Mouse (Mus musculus) testis, adult 2 months (tissue): Measurements from ENCODE around the gene Pmis2. TPM values are rescaled to one million over a fixed set of nuclear protein-coding genes. Genes with fewer than 3 reads are reported as not detected.

Source experiments
- H3K27ac ChIP-seq: fragments of 200-500 bp; 2 replicates; pipeline ENCODE4 v1.5.1; 2012; ENCODE audit warnings: low read depth, low read length; ENCODE audit not compliant: control insufficient read depth, insufficient read depth
- H3K27me3 ChIP-seq: fragments of 200-500 bp; 2 replicates; pipeline ENCODE4 v1.6.1; 2012; ENCODE audit warnings: mild to moderate bottlenecking, low read length, moderate library complexity; ENCODE audit not compliant: control insufficient read depth, insufficient read depth
- H3K36me3 ChIP-seq: fragments of 200-500 bp; 2 replicates; pipeline ENCODE4 v1.6.1; 2012; ENCODE audit warnings: mild to moderate bottlenecking, low read length; ENCODE audit not compliant: control insufficient read depth, insufficient read depth
- H3K4me1 ChIP-seq: fragments of 200-500 bp; 2 replicates; pipeline ENCODE4 v1.6.1; 2012; ENCODE audit warnings: low read length; ENCODE audit not compliant: control insufficient read depth, insufficient read depth
- H3K4me3 ChIP-seq: fragments of 200-500 bp; 2 replicates; pipeline ENCODE4 v1.5.1; 2012; ENCODE audit warnings: low read depth, mild to moderate bottlenecking, low read length, moderate library complexity, mixed read lengths; ENCODE audit not compliant: control insufficient read depth
- CTCF ChIP-seq: fragments of 200-500 bp; IDR thresholded peaks from 2 replicates; pipeline ENCODE4 v1.5.1; 2012; ENCODE audit warnings: low read depth, mild to moderate bottlenecking, inconsistent platforms, low read length, moderate library complexity; ENCODE audit not compliant: control insufficient read depth, insufficient read depth, insufficient replicate concordance
- POLR2A ChIP-seq: fragments of 200-500 bp; IDR thresholded peaks from 2 replicates; pipeline ENCODE4 v1.6.1; 2012; ENCODE audit warnings: low read depth, mild to moderate bottlenecking, inconsistent platforms, low read length, moderate library complexity; ENCODE audit not compliant: control insufficient read depth
- polyA plus RNA-seq: library from polyadenylated mRNA; depleted of rRNA; stranded (reverse); fragments of >200 nt; gene quantifications from 2 replicates; pipeline ENCODE4 v1.2.3, GENCODE M21; 2012; rRNA removed

The Pmis2 gene
- polyA plus RNA-seq, 1 experiment = 177 TPM

GRCm38 (mm10) chr7:30634621-30635020, 36.8 kb downstream of the Pmis2 start:
- H3K4me3 ChIP-seq = peak overlapping the region; percentile 82

GRCm38 (mm10) chr7:30633762-30634412, 37.5 kb downstream of the Pmis2 start:
- Histone ChIP-seq H3K36me3 (no peaks in the 10 kb centered on the region), H3K27ac (no peak overlapping the region), H3K27me3 (no peaks in the 10 kb centered on the region), H3K4me3 (peak overlapping the region; percentile 82), H3K4me1 (peaks cover 13% of the 10 kb centered on the region)
- TF ChIP-seq POLR2A = no peak
- TF ChIP-seq CTCF = no peak

More at GRCm38 (mm10) chr7:30634621-30635020, 36.8 kb downstream of the Pmis2 start:
- no peak overlapping the region for H3K27ac ChIP-seq
- H3K4me1 ChIP-seq = peaks cover 13% of the 10 kb centered on the region
- no peaks in the 10 kb centered on the region for H3K36me3 ChIP-seq
- no peaks in the 10 kb centered on the region for H3K27me3 ChIP-seq
- TF ChIP-seq POLR2A (0 out of 2 replicates have a peak, but pooled peaks have one; percentile 13), CTCF (peak; percentile 58; the same call in 1 of the 2 replicates)

- H3K27ac ChIP-seq = no peak overlapping the region
- TF ChIP-seq POLR2A (no peak), CTCF (no peak)
Measured at GRCm38 (mm10) chr7:30629013-30629412, 42.4 kb downstream of the Pmis2 start.

GRCm38 (mm10) chr7:30626647-30627046, 44.8 kb downstream of the Pmis2 start:
- peaks cover 8% of the 10 kb centered on the region for H3K4me1 ChIP-seq
- no peak overlapping the region for H3K4me3 ChIP-seq
- peaks cover 1% of the 10 kb centered on the region; the same call in 1 of the 2 replicates for H3K36me3 ChIP-seq
- TF ChIP-seq POLR2A = no peak
- TF ChIP-seq CTCF = no peak
- no peaks in the 10 kb centered on the region for H3K27me3 ChIP-seq
- no peak overlapping the region for H3K27ac ChIP-seq

More at GRCm38 (mm10) chr7:30629013-30629412, 42.4 kb downstream of the Pmis2 start:
- Histone ChIP-seq H3K36me3 (no peaks in the 10 kb centered on the region), H3K4me3 (no peak overlapping the region), H3K4me1 (peaks cover 13% of the 10 kb centered on the region), H3K27me3 (no peaks in the 10 kb centered on the region)

DNA sequence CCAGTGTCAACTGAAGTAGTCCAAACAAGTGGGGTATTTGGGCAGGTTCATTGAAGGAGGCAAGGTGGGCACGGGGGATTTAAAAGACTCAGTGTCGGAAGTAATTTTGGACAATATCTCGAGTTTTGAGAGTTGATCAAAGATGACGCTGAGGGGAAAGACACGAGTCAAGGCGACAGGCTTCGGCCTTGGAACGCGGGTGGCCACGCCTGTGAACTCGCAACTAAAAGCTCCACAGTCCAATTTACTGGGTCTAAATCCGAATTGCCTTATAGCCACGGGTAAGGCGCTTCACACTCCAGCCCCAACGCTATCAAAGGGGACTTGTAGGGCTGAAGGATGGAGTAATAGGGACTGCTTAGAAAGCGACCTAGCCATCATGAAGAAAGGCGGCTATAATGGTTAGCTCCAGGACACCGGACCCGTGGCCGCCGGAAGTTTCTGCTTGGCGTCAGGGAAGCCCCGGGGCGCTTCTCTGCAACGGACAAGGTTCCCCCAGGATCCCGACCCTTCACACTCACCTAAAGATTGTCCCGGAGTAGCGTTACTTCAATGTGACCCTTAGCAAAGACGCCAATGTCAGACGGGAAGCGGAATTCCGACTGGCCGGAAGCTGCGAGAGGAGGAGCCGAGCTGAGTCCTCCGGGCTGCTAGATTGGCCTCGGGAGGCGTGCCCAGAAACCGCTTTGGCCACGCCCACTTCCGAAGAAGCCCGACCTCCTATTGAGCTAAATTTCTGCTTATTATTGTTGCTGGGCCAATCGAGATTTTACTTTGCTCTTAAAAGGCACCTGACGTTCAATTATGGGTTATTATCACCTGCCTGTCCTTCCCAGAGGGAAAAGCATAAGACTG, 45.6 kb downstream of the Pmis2 start, which contains the start of gene Cox6b1:
Cox6b1 (minus strand) TSS at position 622 of the 855 bp plus-strand sequence.
- peaks cover 1% of the 10 kb centered on the region for H3K36me3 ChIP-seq
- H3K27me3 ChIP-seq = no peaks in the 10 kb centered on the region
- peak within 1 kb of the TSS; percentile 56 for H3K27ac ChIP-seq
- peaks cover 8% of the 10 kb centered on the region for H3K4me1 ChIP-seq
- peak within 1 kb of the TSS; percentile 93 for H3K4me3 ChIP-seq
- TF ChIP-seq POLR2A = peak; percentile 68
- no peak for TF ChIP-seq CTCF

Other genes with a start within 250 kb of the Pmis2 start
- 0.36 and 0.52 TPM in 2 replicates for gene Nfkbid, start 249.9 kb downstream of the Pmis2 start, polyA plus RNA-seq
- gene Aplp1, start 226.1 kb downstream of the Pmis2 start, polyA plus RNA-seq = 15.1 and 15.6 TPM in 2 replicates
- 0.31 TPM in 1 of 2 replicates, not detected in the other for gene Kirrel2, start 213.9 kb downstream of the Pmis2 start, polyA plus RNA-seq
- 0.07 and 0.12 TPM in 2 replicates for gene Nphs1, start 213.3 kb downstream of the Pmis2 start, polyA plus RNA-seq
- 0.10 TPM in 1 of 2 replicates, not detected in the other for gene Prodh2, start 178.0 kb downstream of the Pmis2 start, polyA plus RNA-seq
- 136 TPM in 2 replicates for gene Arhgap33, start 136.5 kb downstream of the Pmis2 start, polyA plus RNA-seq
- 74.3 and 82.9 TPM in 2 replicates for gene Hspb6, start 119.4 kb downstream of the Pmis2 start, polyA plus RNA-seq
- 33.9 and 37.5 TPM in 2 replicates for gene Proser3, start 119.3 kb downstream of the Pmis2 start, polyA plus RNA-seq
- 39.9 and 47.0 TPM in 2 replicates for gene Lin37, start 111.8 kb downstream of the Pmis2 start, polyA plus RNA-seq
- 51.9 and 52.2 TPM in 2 replicates for gene U2af1l4, start 108.3 kb downstream of the Pmis2 start, polyA plus RNA-seq
- gene Gm49396, start 108.3 kb downstream of the Pmis2 start, polyA plus RNA-seq = 0.58 and 0.80 TPM in 2 replicates
- 147 and 167 TPM in 2 replicates for gene Psenen, start 108.0 kb downstream of the Pmis2 start, polyA plus RNA-seq
- 0.80 and 1.0 TPM in 2 replicates for gene Igflr1, start 106.2 kb downstream of the Pmis2 start, polyA plus RNA-seq
- 56.1 and 61.0 TPM in 2 replicates for gene Kmt2b, start 82.9 kb downstream of the Pmis2 start, polyA plus RNA-seq
- gene Zbtb32, start 72.7 kb downstream of the Pmis2 start, polyA plus RNA-seq = 180 and 203 TPM in 2 replicates
- gene Upk1a, start 58.8 kb downstream of the Pmis2 start, polyA plus RNA-seq = 6.5 TPM in 2 replicates
- 51.8 and 74.9 TPM in 2 replicates for gene Cox6b1, start 45.5 kb downstream of the Pmis2 start, polyA plus RNA-seq
- gene Etv2, start 35.8 kb downstream of the Pmis2 start, polyA plus RNA-seq = 7.9 and 8.4 TPM in 2 replicates
- gene Rbm42, start 21.3 kb downstream of the Pmis2 start, polyA plus RNA-seq = 27.1 and 33.0 TPM in 2 replicates
- gene Haus5, start 6.6 kb downstream of the Pmis2 start, polyA plus RNA-seq = 21.1 and 22.4 TPM in 2 replicates
- gene 2200002J24Rik, start 27.3 kb upstream of the Pmis2 start, polyA plus RNA-seq = 88.8 and 103 TPM in 2 replicates
- gene Atp4a, start 40.6 kb upstream of the Pmis2 start, polyA plus RNA-seq = 2.7 TPM in 2 replicates
- 161 and 171 TPM in 2 replicates for gene Tmem147, start 57.9 kb upstream of the Pmis2 start, polyA plus RNA-seq
- gene Gapdhs, start 72.1 kb upstream of the Pmis2 start, polyA plus RNA-seq = 4,298 and 4,420 TPM in 2 replicates
- gene Sbsn, start 79.9 kb upstream of the Pmis2 start, polyA plus RNA-seq = 4.6 and 4.7 TPM in 2 replicates
- 7.1 and 9.2 TPM in 2 replicates for gene Dmkn, start 92.2 kb upstream of the Pmis2 start, polyA plus RNA-seq
- 0.41 TPM in 1 of 2 replicates, not detected in the other for gene Krtdap, start 116.3 kb upstream of the Pmis2 start, polyA plus RNA-seq
- 0.09 and 0.14 TPM in 2 replicates for gene Ffar2, start 152.2 kb upstream of the Pmis2 start, polyA plus RNA-seq
- not detected in 2 replicates for gene Ffar3, start 184.6 kb upstream of the Pmis2 start, polyA plus RNA-seq
- gene Ffar1, start 190.0 kb upstream of the Pmis2 start, polyA plus RNA-seq = 0.55 and 0.62 TPM in 2 replicates
- 0.08 and 0.41 TPM in 2 replicates for gene Cd22, start 208.7 kb upstream of the Pmis2 start, polyA plus RNA-seq
- gene Mag, start 243.3 kb upstream of the Pmis2 start, polyA plus RNA-seq = 18.2 and 21.3 TPM in 2 replicates